Mouse (Mus musculus): ENCODE measurements around the gene Pabpn1l.

- TF ChIP-seq POLR2A (IDR thresholded peaks at IDR 0.05; ENCODE audit: insufficient read length, low read depth) (no peak), MAX (IDR thresholded peaks at IDR 0.05; ENCODE audit: low read depth) (no peak), USF1 (IDR thresholded peaks at IDR 0.05; ENCODE audit: low read depth) (no peak), SRF (IDR thresholded peaks at IDR 0.05; ENCODE audit: control insufficient read depth, insufficient read length, low read depth) (no peak), CEBPB (IDR thresholded peaks at IDR 0.05; ENCODE audit: insufficient read depth, poor library complexity, severe bottlenecking) (no peak), MYOD1 (IDR thresholded peaks at IDR 0.05; ENCODE audit: control insufficient read depth in 1 of 3, insufficient read length in 2 of 3, low read depth in 2 of 3) (no peak), E2F4 (IDR thresholded peaks at IDR 0.05; ENCODE audit: insufficient read depth) (no peak), MYOG (IDR thresholded peaks at IDR 0.05; ENCODE audit: control insufficient read depth in 1 of 3, insufficient read depth in 1 of 3, insufficient read length in 2 of 3, low read depth in 2 of 3) (no peak), POLR2AphosphoS2 (IDR thresholded peaks at IDR 0.05; ENCODE audit: insufficient read length, low read depth) (no peak), TCF3 (IDR thresholded peaks at IDR 0.05; ENCODE audit: insufficient read length, low read depth) (no peak), TCF12 (IDR thresholded peaks at IDR 0.05; ENCODE audit: insufficient read depth, poor library complexity, severe bottlenecking) (no peak)
Measured at GRCm38 (mm10) chr8:122606810-122607209, 15.7 kb downstream of the Pabpn1l start.

Data from myocyte (in vitro differentiated cells).